Mouse (Mus musculus): ENCODE measurements at regions not wholly inside any gene's neighbourhood (a gene's known extent, or its start where the extent isn't known, plus 50 kb on each side); places are given as distances from the start of the nearest gene placed in this dataset.
"Not testable (repeated sequence)": the region's sequence is repeated elsewhere in the genome, so short reads cannot be mapped to it uniquely, and the experiment has no call there.

DNA sequence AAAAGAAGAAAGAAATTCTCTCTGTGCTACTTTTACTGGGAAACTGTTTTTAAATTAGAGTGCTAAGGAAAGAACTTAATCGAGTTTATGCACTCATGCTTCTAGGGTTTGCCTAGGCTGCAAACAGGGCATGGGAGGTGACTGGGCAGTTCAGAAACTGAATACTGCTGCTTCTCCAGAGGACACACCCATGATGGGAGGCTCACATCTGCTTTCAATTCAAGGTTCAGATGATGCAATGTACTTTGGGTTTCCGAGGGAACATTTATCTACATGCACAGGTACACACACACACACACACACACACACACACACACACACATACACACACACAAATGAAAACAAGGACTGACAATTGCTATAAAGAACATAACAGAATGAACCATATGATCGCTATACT lies 417.4 kb downstream of the Htr7 start:
- no peak for DNase-seq

DNA sequence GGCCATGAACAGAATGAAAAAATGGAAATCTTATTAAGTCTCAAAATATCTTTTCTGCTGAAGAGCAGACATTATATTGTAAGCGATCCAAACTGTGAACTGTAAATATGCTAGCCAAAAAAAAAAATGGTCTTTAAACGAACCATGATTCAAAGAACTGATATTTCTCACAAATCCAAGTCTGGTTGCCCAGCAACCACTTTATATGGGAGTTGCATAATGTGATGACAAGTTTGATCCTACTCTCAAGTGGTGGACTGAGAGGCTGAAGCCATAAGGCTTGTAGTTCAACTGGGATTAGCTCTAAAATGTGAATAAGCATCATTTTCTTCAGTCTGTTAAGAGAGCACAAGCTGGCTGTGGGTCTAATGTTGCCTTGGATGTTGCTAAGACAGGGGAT lies 435.5 kb downstream of the Htr7 start:
- DNase-seq = no peak

DNA sequence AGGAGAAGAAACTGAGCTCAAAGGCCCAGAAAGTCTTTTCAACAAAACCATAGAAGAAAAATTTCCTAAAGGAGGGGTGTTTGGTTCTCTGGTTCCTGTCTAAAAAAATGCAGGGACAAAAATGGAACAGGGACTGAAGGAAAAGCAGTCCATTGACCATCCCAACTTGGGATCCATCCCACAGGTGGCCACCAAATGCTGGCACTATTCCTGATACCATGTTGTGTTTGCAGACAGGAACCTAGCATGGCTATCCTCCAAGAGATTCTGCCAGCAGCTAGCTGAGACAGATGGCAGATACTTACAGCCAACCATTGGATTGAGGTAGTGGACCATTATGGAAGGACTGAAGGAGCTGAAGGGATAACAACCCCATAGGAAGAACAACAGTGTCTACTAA lies 461.9 kb downstream of the Htr7 start:
- peak; percentile 3 for DNase-seq

DNA sequence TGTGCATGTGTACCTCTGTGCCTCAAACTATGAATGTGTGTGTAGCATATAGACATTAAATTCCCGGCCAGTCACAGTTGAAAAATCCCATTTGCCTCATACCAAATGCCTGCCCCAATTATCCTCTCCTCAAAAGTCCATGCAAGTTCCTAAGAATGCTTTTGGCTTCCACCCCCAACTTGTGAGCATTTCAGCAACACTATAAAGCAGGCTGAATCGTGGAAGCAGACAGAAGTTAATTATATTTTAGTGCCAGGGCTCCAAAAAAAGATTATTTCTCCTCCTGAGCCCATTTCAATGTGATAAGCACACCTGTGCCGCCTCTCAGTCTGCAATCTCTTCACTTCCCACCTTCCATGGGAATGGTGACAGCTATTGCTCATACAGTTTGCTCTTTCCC lies 481.3 kb downstream of the Htr7 start:
- no peak for DNase-seq

DNA sequence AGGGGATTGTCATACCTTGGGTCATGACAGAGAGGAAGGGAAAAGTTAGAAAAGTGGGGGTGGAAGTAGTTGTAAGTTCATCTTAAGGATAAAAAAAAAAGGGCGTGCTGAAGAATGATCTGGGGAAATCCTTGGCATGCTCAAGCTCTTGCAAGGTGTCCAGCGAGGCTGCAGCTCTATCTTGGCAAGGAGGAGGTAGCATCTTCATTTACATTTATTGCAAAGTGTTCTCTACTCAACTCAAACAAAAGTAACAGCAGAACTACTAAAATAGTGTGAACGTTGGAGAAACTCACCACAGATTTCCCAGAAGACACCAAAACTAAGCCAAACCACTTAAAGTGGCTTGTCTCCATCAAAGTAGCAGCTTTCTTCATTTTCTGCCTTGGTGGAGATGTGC lies 507.9 kb downstream of the Htr7 start:
- DNase-seq = no peak

DNA sequence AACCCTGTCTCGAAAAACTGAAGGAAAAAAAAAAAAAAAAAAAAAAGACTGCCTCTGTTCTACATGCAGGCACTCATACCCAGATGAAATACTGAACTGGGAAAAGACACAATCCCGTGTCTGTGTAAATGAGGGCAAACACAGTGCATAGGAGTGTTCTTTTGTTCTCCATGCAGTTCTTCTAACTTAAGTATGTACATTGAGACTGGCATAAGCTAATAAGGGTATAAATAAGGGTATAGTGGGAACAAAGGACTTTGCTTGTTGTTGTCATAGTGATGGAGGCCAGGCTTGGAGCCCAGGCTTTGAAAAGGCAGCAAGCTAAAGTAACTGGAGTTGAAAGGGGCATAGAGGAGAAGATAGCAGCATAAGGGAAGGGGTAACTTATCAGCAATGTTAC lies 520.5 kb downstream of the Htr7 start:
- no peak for DNase-seq

DNA sequence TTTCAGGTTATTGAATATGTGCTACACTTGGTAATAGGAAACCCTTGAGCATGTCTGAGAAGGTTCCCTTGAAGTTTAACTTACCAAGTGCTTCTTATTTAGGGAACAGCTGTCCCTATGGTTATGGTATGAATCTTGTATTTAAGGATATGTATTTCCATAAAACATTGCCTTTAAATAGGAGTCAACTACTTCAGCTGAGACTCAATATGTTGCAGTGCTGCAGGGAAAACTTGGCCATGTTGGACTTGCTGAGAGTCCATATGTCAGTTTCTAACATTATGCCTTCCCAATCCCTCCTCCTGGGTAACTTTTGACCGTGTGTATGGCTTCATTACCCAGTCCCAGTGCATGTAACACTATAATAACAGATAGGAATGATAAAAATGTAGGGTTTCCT lies 528.0 kb downstream of the Htr7 start:
- no peak for DNase-seq

DNA sequence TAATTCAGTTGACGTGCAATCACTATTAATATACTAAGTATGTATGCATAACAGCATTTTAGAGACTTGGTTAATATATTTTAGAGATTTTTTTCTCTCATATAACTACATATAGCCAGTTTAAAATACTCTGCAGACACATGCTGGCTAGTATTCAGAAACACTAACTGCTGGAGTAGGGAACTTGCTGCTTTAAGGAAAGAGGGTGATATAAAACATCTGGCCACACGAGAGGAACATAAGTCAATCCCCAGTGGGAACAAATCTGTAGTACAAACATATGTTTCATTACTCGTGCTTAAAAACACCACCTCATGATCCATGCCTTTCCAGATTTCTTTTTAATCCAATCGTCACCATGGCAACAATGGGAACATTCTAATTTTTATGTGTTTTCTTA lies 563.6 kb downstream of the Htr7 start:
- no peak for DNase-seq

DNA sequence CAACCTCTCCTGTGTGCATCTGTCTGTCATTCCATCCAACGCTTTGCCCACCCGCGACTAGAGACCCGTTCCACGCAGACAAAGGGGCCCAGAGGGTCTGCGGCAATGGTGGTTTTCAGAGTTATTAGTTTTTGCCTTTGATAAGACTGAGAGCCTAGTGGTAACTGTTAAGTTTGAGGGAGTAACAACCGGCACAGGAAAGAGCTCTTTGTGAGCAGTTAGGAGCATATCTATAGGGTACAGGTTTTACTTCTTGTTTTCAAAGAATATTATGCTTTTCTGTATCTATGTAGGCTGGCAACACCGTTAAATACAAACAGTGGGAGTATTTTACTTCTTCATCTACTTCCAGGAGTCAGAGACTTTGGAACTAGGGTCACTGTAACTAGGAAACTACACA lies 566.0 kb downstream of the Htr7 start:
- no peak for DNase-seq

DNA sequence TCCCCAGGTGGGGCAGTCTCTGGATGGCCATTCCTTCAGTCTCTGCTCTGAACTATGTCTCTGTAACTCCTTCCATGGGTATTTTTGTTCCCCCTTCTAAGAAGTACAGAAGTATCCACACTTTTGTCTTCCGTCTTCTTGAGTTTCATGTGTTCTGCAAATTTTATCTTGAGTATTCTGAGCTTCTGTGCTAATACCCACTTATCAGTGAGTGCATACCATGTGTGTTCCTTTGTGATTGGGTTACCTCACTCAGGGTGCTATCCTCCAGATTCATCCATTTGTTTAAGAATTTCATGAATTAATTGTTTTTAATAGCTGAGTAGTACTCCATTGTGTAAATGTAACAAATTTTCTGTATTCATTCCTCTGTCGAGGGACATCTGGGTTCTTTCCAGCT lies 563.5 kb downstream of the Kif20b start:
- DNase-seq = not testable (repeated sequence)

DNA sequence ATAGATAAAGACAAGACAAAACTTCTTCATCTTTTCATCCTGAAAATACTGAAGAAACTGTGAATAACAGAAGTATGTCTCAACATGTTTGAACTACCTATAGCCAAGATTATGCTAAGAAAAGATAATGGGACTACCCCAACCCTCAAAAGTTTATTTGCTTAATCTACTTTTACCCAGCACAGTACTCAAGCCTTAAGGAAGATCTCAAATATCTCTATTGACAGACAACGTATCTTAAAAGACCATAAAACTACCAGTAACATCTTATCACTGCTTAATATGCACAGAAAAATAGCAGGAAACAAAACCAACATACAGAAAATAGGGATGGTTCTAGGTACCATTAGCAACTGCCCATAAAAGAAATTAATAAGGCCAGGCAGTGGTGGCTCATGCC lies 560.3 kb downstream of the Kif20b start:
- no peak for DNase-seq

DNA sequence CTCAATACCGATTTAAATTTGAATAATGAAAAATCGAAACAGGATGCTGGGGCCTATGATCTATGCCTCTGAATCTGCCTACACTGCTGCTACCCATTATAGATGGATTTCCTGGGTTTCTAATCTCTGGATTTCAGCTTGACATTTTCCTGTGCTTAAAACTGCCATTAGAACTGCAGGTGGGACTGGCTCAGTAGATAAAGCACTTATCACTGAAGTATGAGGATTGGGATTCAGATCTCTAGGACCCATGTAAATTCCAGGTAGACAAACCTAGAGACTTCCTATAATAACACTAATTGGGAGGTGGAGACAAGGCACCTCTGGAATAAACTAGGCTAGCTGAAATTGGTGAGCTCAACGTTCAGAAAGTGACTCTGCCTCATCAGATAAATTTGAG lies 531.8 kb downstream of the Kif20b start:
- DNase-seq = no peak

DNA sequence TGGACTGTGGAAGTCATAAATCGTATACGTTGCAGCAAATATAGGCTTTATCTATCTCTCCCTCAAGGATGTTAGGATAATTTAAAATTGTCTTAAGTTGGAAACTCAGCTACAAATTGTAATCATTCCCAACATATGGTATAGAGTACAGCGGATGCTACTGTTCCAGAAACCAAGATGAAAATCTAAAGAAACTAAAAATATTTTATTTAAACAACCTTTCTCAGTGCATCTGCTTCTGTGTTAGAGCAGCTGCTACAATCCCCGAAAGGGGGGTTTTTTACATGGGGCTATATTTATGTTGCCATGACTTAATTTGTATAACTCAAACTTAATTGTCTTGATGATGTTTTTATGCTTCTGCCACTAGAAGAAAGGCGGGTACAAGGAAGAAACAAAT lies 520.3 kb downstream of the Kif20b start:
- no peak for DNase-seq

DNA sequence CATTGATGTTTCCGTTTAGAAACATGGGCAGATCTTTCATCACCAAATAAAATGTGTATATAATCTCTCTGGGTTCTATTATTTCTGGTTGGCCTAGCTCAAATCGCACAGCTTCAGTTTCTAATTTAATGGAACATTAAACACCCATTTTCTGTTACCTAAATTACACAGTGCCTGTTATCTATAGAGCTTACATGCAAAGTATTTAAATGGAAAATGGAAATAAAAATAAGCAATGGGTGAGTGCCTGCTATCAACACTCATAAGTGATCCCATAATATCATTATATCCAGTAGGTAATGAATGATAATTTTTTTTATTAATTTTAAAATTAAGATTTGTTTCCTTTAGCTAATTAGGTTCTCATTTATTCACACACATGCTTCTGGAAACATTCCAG lies 515.9 kb downstream of the Kif20b start:
- DNase-seq = no peak

All from cerebellum, adult 11-12 months (tissue).